Mouse (Mus musculus) spleen, adult 2 months (tissue): ENCODE results near the gene Myzap.

Experiments
- CTCF ChIP-seq: fragments of 200-500 bp; IDR thresholded peaks from 2 replicates; pipeline ENCODE4 v1.5.1; 2011; ENCODE audit warnings: mild to moderate bottlenecking, inconsistent platforms; ENCODE audit not compliant: insufficient read depth, insufficient read length, insufficient replicate concordance; ENCODE audit errors: extremely low read depth
- POLR2A ChIP-seq: fragments of 200-500 bp; IDR thresholded peaks from 2 replicates; pipeline ENCODE4 v1.6.1; 2011; ENCODE audit warnings: low read depth, low read length, inconsistent platforms

GRCm38 (mm10) chr9:71519836-71520235 lies 72.3 kb downstream of the Myzap start:
- TF ChIP-seq POLR2A = no peak
- TF ChIP-seq CTCF = no peak
